Mouse (Mus musculus) spleen, postnatal 14 days (tissue): Measurements from ENCODE around the gene Rps19bp1.
A peak's percentile ranks its signal among the peaks of the same experiment; 100 is the strongest.

ENCODE experiments used
- DNase-seq, 2 experiments: peaks; one replicate each; pipeline ENCODE4 v3.0.0; 2021 to 2022; ENCODE audit warnings: low spot score in 2 of 2

Gene Rps19bp1

GRCm38 (mm10) chr15:80256656-80257601 lies 7.2 kb downstream of the Rps19bp1 start:
- no peak for DNase-seq

DNA sequence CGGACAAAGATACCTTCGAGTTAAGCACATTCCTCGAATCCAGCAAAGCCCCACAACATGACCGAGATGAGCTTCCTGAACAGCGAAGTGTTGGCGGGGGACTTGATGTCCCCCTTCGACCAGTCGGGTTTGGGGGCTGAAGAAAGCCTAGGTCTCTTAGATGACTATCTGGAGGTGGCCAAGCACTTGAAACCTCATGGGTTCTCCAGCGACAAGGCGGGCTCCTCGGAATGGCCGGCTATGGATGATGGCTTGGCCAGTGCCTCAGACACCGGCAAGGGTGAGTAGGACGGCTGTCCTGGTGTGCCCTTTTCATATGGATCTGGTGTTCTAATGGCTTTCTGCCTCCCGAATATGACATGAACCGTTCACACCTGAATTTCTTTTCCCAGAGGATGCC lies 7.9 kb downstream of the Rps19bp1 start:
- no peak for DNase-seq

- peak; percentile 65 to 78 for DNase-seq
These were observed 8.4 kb downstream of the Rps19bp1 start for GRCm38 (mm10) chr15:80255646-80256121.

DNA sequence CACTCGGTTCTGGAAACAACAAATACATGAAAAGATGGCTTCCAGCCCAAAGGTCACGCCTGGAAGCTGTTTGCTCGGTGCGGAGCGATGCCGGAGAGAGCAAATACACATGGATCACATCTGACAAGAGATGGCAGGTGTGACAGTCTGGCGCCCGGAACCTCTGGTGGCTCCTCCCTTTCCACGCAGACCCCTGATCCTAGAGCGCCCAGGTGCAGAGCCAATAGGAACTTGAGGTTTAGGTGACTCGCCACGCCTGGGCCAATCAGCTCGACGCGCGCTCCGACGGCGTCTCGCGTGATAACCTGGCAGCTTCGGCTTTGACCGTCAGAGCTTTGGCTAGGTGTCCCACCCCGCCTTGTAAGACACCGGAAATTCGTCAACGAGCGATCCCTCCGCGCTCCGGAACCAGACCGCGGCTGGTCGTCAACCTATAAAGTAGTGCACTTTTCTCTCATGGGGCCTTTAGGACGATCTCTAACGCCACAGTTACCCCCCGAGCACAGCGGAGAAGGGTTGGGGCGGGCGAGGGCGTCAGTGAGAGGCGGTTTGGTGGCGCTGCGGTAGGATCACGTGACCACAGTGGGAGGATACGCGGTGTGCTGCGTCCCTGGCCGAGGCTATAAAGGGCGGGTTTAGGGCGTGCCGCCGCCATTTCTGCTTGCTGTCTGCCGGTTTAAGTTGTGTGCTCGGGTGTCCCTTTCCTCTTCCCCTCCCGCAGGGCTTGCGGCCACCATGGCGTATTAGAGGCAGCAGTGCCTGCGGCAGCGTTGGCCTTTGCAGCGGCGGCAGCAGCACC lies 9.1 kb downstream of the Rps19bp1 start, which contains the start of gene Atf4:
TSS of gene Atf4 (plus strand) at position 338 of the 799 bp plus-strand sequence.
- DNase-seq = peak; percentile 90 to 93

- DNase-seq = no peak
These were observed 9.9 kb downstream of the Rps19bp1 start for GRCm38 (mm10) chr15:80254207-80254606.

GRCm38 (mm10) chr15:80253530-80253929 lies 10.6 kb downstream of the Rps19bp1 start:
- no peak for DNase-seq

- no peak for DNase-seq
These were observed 13.5 kb downstream of the Rps19bp1 start for GRCm38 (mm10) chr15:80250586-80250985.

- no peak for DNase-seq
These were observed 14.4 kb downstream of the Rps19bp1 start for GRCm38 (mm10) chr15:80249672-80250071.

DNA sequence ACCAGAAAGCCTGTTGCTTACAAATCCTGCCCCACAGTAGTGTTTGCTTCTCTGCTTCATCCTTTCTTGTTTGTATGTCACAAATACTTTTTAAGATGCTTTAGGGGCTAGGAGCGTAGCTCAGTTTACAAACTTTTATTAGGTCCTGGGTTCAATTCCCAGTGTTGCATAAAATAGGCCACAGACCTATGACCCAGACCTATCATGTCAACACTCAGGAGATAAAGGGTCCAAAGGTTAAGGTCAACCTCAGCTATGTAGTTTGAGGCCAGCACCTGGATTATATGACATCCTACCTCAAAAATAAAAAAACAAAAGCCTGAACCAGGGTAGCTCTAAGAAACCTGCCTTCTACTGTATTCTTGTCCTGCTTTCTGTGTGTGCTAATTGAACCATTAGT lies 15.5 kb downstream of the Rps19bp1 start:
- DNase-seq = no peak

GRCm38 (mm10) chr15:80248135-80248534 lies 16.0 kb downstream of the Rps19bp1 start:
- DNase-seq = no peak

DNA sequence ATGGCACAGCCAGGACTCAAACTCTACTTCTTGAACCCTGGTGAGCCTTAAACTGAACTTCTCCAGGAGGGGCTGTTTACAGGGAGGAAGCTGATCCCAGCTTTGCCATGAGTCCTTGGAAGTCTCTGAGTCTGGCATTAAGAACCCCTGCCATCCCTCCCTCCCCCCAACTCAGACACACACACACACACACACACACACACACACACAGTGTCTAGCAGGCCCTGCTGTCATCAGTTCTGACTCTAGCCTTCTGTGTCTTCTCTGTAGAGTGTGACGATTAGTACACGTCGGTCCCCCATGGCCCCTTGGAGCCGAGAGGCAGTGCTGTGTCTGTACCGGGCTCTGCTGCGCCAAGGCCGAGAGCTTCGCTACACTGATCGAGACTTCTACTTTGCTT lies 28.6 kb downstream of the Rps19bp1 start, which contains the start of gene AC140267.1:
TSS of gene AC140267.1 (plus strand) at position 301 of the 400 bp plus-strand sequence.
- DNase-seq = no peak

DNA sequence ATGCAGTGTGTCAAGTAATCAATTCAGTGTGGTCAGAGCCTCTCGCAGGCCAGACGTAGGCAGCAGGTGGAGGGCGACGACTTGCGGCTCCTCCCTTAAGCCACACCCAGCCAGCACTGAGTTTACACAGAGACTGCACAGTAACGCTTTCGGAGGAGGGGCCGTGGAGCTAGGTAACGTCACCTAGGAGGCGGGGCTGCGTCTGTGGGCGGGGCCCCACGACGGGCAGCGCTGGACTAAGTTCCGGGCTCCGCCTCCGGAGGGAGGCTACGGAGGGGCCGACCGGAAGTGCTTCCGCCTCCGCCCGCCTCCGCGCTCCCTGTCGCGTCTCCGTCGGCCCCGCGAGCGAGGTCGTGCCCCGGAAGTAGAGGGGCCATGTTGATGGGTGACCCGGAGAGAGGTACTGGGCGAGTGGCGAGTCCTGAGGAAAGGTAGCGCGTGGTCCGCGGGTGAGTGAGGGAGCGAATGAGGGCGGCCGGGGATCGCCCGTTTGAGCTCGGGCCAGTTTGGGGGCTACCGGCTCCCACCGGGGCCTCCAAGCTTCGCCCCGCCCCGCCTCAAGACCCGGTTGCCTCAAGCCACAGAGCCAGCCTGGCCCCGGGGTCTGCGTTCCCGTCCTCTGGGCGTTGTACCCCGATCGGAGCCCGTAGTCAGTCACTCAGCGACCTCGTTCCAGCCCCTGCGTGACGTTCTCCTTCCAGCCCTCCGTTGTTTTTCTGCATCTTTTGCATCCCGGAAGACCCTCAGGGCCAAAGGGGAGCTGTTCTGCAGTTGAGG lies 30.2 kb downstream of the Rps19bp1 start, which contains the start of gene Mief1:
TSS of gene Mief1 (plus strand) at position 286 of the 777 bp plus-strand sequence.
- DNase-seq = peak; percentile 99

DNA sequence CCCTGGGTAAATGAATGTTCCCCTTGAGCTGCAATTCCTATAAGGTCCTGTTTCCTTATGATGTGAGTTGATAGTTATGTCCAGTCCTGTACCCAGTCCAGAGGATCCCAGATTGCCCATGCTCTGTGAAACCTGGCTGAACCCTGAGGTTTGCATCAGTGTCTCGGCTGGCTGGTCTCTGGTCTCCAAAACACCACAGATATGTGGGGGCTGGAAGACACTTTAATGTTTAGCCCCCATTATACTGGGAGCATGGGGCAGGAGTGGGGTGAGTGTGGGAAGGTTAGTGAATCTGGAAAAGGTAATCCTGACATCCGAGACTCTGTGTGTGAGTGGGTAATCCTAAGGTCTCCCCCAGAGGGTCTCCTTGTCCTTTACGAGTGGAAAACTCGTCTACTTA lies 31.1 kb downstream of the Rps19bp1 start:
- DNase-seq = no peak

DNA sequence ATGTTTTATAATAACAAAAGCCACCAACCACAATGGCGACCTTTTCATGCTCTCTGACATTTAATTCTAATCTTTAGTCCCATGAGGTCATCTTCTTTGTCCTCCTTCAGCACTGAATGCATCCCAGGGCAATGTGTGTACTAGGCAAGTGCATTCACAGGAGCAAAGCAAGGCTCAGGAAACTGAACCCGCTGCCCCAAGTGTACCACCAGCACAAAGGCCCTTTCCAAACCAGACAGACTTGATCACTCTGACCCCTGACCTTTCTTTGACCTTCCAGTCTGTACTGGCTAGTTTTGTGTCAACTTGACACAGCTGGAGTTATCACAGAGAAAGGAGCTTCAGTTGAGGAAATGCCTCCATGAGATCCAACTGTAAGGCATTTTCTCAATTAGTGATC lies 31.8 kb downstream of the Rps19bp1 start:
- no peak for DNase-seq

- no peak for DNase-seq
These were observed 35.9 kb downstream of the Rps19bp1 start for GRCm38 (mm10) chr15:80228071-80228800.

GRCm38 (mm10) chr15:80225796-80226195 lies 38.3 kb downstream of the Rps19bp1 start:
- DNase-seq = peak; percentile 40 to 73

DNA sequence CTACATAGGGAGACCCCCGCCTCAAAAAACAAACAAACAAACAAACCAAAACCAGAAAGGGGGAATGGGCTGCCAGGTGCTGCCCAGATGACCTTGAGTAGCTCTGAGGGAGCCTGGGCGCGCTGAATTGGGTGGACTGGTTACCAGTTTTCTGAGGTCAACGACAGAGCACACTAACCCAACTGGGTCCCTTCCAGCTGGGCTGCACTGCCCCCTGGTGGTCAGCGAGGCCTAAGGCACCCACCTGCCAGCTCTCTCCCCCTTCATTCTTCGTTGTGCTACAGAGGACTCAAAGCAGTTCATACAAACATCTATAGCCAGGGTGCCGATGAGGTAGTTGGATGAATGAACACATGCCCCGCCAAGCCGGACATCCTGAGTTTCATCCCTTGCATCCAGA lies 38.9 kb downstream of the Rps19bp1 start:
- peak; percentile 66 to 80 for DNase-seq

GRCm38 (mm10) chr15:80223751-80224150 lies 40.4 kb downstream of the Rps19bp1 start:
- no peak for DNase-seq

- no peak for DNase-seq
These were observed 43.1 kb downstream of the Rps19bp1 start for GRCm38 (mm10) chr15:80221031-80221430.
